Mouse (Mus musculus): ENCODE data around the gene Galnt13. TPM values are rescaled to one million over a fixed set of nuclear protein-coding genes. Genes with fewer than 3 reads are reported as not detected.

The Galnt13 gene
- polyA plus RNA-seq, 1 experiment from 2014 or later = 0.23 TPM

DNA sequence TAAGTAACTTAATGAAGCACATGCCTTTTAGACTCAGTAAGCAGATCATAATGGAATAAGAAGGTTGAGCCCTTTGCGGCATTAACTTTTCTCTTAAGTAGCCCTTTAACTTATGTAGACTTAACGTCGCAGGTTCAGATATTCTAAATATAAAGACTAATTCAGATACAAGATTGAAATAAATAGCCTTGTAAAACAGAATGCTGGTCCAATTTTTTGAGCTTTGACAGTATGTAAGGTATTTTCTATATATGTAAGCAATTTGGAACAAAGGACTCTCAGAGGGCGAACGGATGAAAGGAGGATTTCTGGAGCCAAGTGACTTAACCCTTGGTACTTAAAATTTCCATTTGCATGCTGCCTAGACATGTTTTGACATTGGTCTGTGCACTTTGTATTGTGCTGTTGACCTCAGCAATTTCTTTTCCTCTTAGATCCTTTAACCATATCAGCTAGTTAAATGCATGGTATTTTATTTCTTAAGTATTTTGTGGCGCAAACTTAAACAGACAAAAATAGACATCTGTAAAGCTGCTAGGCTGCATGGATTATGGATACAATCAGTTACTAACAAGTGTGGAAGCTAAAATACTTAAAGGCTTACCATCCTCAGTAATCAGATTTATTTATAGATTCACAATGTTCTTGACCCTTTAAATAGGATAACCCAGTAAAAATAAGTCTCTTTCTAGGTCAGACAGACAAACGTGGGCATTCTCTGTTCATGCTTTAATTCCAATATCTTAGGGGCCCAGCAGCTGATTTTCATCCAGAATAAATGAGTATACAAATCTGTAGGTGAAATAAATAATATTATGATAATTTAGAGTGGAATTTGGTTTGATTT is 629.6 kb downstream of the Galnt13 start:
- H3K4me3 ChIP-seq (ENCODE audit: low read length) = no peak overlapping the region
- WGBS = 78% methylated on average over 7 of the region's 7 CpGs

DNA sequence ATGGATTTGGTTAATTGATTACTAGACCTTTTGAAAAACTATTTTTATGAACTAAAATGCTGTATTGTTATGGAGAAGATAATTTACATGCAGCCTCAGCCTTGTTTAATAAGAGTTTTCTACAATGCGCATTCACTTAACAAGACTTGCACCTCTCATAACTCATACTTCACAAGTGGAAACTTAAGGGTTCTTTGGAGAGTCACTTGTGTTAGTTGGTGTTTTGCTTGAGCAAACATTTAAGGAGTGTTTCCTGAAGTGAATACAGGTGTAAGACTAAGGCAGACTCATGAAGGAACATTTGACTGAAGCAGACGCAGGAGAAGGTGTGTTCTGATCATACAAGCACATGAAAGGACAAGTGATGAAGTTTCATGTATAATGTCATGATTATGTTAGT is 649.5 kb downstream of the Galnt13 start:
- no peak overlapping the region for H3K9ac ChIP-seq (ENCODE audit: low read depth, low read length)
- no peaks in the 10 kb centered on the region for H3K36me3 ChIP-seq (ENCODE audit: control insufficient read depth, insufficient read depth, low read length)
- no peaks in the 10 kb centered on the region for H3K4me1 ChIP-seq (ENCODE audit: control insufficient read depth, insufficient read depth, low read length)
- no peak overlapping the region for H3K27ac ChIP-seq (ENCODE audit: low read length)
- 95% methylated on average over 2 of the region's 2 CpGs for WGBS
- ATAC-seq = no peak
- no peaks in the 10 kb centered on the region for H3K27me3 ChIP-seq (replicated peaks; ENCODE audit: control insufficient read depth, insufficient read depth, low read length)
- no peak overlapping the region for H3K4me3 ChIP-seq (ENCODE audit: low read length)
- no peak overlapping the region for H3K4me2 ChIP-seq (ENCODE audit: low read depth, low read length)
- no peaks in the 10 kb centered on the region for H3K9me3 ChIP-seq (ENCODE audit: control insufficient read depth, low read length)

More for the DNA sequence above, 629.6 kb downstream of the Galnt13 start:
- no peaks in the 10 kb centered on the region for H3K36me3 ChIP-seq (ENCODE audit: control insufficient read depth, insufficient read depth, low read length)
- no peak overlapping the region for H3K4me2 ChIP-seq (ENCODE audit: low read depth, low read length)
- no peak overlapping the region for H3K9ac ChIP-seq (ENCODE audit: low read depth, low read length)
- H3K9me3 ChIP-seq (ENCODE audit: control insufficient read depth, low read length) = no peaks in the 10 kb centered on the region
- no peaks in the 10 kb centered on the region for H3K4me1 ChIP-seq (ENCODE audit: control insufficient read depth, insufficient read depth, low read length)
- H3K27me3 ChIP-seq (replicated peaks; ENCODE audit: control insufficient read depth, insufficient read depth, low read length) = no peaks in the 10 kb centered on the region
- ATAC-seq = no peak
- H3K27ac ChIP-seq (ENCODE audit: low read length) = no peak overlapping the region

DNA sequence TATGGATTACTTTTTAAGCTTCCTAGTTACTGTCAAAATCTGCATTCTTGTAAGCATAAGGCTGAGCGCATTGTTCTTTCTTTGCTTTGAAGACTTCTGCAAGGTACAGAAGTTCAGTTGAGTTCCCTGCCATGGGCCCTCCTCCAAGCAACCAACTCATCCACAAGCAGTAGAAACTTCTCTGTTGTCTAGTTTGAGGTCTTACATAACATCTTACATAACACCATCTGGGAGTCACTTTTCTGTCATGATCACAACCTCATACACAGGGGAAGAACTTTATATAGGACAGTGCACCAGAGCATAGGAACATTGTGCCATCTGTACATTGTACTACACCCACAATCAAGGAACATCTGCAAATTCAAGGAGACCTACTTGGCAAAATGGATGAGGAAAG is 651.9 kb downstream of the Galnt13 start:
- H3K4me1 ChIP-seq (ENCODE audit: control insufficient read depth, insufficient read depth, low read length) = no peaks in the 10 kb centered on the region
- H3K36me3 ChIP-seq (ENCODE audit: control insufficient read depth, insufficient read depth, low read length) = no peaks in the 10 kb centered on the region
- no peak overlapping the region for H3K9ac ChIP-seq (ENCODE audit: low read depth, low read length)
- no peaks in the 10 kb centered on the region for H3K27me3 ChIP-seq (replicated peaks; ENCODE audit: control insufficient read depth, insufficient read depth, low read length)
- H3K4me2 ChIP-seq (ENCODE audit: low read depth, low read length) = no peak overlapping the region
- no peak for ATAC-seq
- no peaks in the 10 kb centered on the region for H3K9me3 ChIP-seq (ENCODE audit: control insufficient read depth, low read length)
- WGBS = 91% methylated on average over 1 of the region's 1 CpGs
- no peak overlapping the region for H3K4me3 ChIP-seq (ENCODE audit: low read length)
- H3K27ac ChIP-seq (ENCODE audit: low read length) = no peak overlapping the region

DNA sequence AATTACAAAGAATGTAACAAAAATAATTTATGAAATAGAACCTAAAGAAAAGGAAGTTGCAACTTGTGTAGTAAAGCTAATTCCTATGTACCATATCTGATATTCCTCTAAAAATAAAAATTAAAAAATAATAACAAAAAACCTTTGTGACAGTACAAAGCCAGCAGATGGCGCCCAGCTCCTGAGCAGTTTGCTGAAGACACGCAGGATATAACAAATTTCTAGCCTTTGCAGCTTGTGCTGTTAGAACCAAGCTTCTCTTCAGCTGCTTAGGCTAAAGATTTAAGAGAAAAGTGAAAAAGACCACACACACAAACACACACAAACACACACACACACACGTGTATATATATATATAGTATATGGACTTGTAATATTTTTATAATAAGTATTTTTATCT is 654.2 kb downstream of the Galnt13 start:
- no peaks in the 10 kb centered on the region for H3K4me1 ChIP-seq (ENCODE audit: control insufficient read depth, insufficient read depth, low read length)
- no peaks in the 10 kb centered on the region for H3K36me3 ChIP-seq (ENCODE audit: control insufficient read depth, insufficient read depth, low read length)
- H3K27me3 ChIP-seq (replicated peaks; ENCODE audit: control insufficient read depth, insufficient read depth, low read length) = no peaks in the 10 kb centered on the region
- ATAC-seq = no peak
- no peak overlapping the region for H3K9ac ChIP-seq (ENCODE audit: low read depth, low read length)
- no peak overlapping the region for H3K4me3 ChIP-seq (ENCODE audit: low read length)
- H3K4me2 ChIP-seq (ENCODE audit: low read depth, low read length) = no peak overlapping the region
- WGBS = 17% methylated on average over 3 of the region's 3 CpGs
- H3K9me3 ChIP-seq (ENCODE audit: control insufficient read depth, low read length) = no peaks in the 10 kb centered on the region
- no peak overlapping the region for H3K27ac ChIP-seq (ENCODE audit: low read length)

DNA sequence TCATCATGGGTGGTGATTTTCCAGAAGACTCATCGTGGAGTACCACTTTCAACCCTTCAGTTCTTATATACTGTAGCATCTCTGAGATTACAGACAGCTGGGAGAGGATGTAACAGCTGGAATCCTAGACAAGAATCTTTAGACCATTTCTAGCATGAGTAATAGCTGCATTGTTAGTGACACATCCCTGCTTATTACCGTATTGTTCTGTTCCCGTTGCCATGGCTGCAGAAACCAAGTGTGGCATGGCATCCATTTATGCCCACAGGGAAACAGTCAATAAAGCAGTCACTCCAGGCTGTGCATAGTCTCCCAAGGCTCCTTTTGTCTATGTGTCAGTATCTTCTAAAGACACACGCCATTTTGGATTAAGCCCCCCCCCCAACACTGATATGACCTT is 655.4 kb downstream of the Galnt13 start:
- H3K27me3 ChIP-seq (replicated peaks; ENCODE audit: control insufficient read depth, insufficient read depth, low read length) = no peaks in the 10 kb centered on the region
- no peaks in the 10 kb centered on the region for H3K4me1 ChIP-seq (ENCODE audit: control insufficient read depth, insufficient read depth, low read length)
- no peak for ATAC-seq
- no peaks in the 10 kb centered on the region for H3K36me3 ChIP-seq (ENCODE audit: control insufficient read depth, insufficient read depth, low read length)
- no peak overlapping the region for H3K27ac ChIP-seq (ENCODE audit: low read length)
- 68% methylated on average over 4 of the region's 4 CpGs for WGBS
- H3K9ac ChIP-seq (ENCODE audit: low read depth, low read length) = no peak overlapping the region
- H3K4me3 ChIP-seq (ENCODE audit: low read length) = no peak overlapping the region
- H3K9me3 ChIP-seq (ENCODE audit: control insufficient read depth, low read length) = no peaks in the 10 kb centered on the region
- no peak overlapping the region for H3K4me2 ChIP-seq (ENCODE audit: low read depth, low read length)

DNA sequence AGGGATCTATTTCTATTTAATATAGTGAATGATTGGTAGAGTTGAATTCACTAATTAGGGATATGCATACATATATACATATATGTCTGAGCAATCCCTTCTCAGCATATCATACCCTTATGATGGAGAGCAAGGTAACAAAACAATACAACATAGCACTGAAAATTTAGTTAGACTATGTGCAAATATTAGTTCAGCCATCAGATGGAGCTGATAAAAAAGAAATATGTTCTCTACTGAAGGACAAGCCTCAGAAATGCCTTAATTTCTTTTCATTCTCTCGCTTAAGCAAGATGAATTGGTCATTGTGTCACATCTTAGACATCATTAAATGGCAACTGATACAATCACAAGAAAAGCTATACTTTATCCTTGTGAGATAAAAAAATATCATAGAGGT is 663.0 kb downstream of the Galnt13 start:
- H3K36me3 ChIP-seq (ENCODE audit: control insufficient read depth, insufficient read depth, low read length) = no peaks in the 10 kb centered on the region
- no peak for ATAC-seq

DNA sequence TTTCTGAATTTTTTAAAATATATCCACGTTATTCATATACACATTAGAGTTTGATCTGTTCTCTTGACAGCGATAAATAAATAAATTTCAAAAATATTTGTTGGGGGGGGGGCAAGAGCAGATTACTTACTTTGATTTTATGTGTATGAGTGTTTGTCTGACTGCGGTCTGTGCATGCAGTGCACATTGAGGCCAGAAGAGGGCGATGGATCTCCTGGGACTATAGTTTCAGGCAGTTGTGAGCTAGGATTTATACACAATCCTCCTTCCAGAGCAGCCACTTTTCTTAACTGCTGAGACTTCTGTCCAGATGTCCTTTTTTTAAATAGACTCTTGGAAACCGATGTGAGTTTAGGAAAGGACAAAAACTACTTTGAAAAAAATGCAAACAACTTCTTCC is 665.2 kb downstream of the Galnt13 start:
- WGBS = 68% methylated on average over 5 of the region's 5 CpGs
- H3K4me2 ChIP-seq (ENCODE audit: low read depth, low read length) = no peak overlapping the region
- no peak overlapping the region for H3K4me3 ChIP-seq (ENCODE audit: low read length)
- no peaks in the 10 kb centered on the region for H3K9me3 ChIP-seq (ENCODE audit: control insufficient read depth, low read length)
- no peaks in the 10 kb centered on the region for H3K27me3 ChIP-seq (replicated peaks; ENCODE audit: control insufficient read depth, insufficient read depth, low read length)
- H3K36me3 ChIP-seq (ENCODE audit: control insufficient read depth, insufficient read depth, low read length) = no peaks in the 10 kb centered on the region
- no peak for ATAC-seq
- H3K9ac ChIP-seq (ENCODE audit: low read depth, low read length) = no peak overlapping the region
- H3K4me1 ChIP-seq (ENCODE audit: control insufficient read depth, insufficient read depth, low read length) = no peaks in the 10 kb centered on the region
- H3K27ac ChIP-seq (ENCODE audit: low read length) = no peak overlapping the region

More for the DNA sequence above, 663.0 kb downstream of the Galnt13 start:
- Histone ChIP-seq H3K4me3 (ENCODE audit: low read length) (no peak overlapping the region), H3K4me1 (ENCODE audit: control insufficient read depth, insufficient read depth, low read length) (no peaks in the 10 kb centered on the region), H3K27me3 (replicated peaks; ENCODE audit: control insufficient read depth, insufficient read depth, low read length) (no peaks in the 10 kb centered on the region), H3K4me2 (ENCODE audit: low read depth, low read length) (no peak overlapping the region), H3K9ac (ENCODE audit: low read depth, low read length) (no peak overlapping the region), H3K9me3 (ENCODE audit: control insufficient read depth, low read length) (no peaks in the 10 kb centered on the region), H3K27ac (ENCODE audit: low read length) (no peak overlapping the region)
- WGBS = 69% methylated on average over 1 of the region's 1 CpGs

DNA sequence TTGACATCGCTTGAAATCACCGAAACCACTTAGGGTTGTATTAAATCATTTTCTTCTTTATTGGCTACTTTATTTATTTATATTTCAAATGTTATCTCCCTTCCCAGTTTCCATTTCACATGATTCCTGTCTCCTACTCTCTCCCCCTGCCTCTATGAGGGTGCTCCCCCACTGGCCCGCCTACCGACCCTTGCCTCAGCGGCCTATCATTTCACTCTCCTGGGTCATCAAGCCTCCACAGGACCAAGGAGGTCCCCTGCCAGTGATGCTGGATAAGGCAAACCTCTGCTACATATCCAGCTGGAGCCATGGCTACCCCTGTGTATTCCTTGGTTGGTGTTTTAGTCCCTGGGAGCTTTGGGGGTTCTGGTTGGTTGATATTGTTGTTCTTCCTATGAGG is 667.4 kb downstream of the Galnt13 start:
- 94% methylated on average over 5 of the region's 5 CpGs for WGBS

DNA sequence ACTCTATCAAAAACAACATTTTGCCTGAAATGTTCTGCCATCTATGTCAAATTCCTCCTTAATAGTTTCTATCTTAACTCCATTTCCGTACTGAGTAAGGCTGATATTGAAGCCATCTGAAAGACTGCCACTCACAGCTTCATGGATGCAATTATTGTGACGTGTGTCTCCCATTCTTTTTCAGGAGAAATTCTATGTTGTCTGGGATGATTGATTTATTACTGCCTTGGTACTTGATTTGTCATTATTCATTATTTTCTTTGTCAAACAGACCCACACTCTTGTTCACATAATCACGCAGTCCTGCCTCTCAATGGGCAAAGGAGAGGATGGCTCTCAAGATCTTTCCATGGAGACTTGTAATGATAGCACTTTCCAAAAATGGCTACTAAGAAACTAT is 671.7 kb downstream of the Galnt13 start:
- no peak for ATAC-seq
- Histone ChIP-seq H3K36me3 (ENCODE audit: control insufficient read depth, insufficient read depth, low read length) (no peaks in the 10 kb centered on the region), H3K4me1 (ENCODE audit: control insufficient read depth, insufficient read depth, low read length) (no peaks in the 10 kb centered on the region), H3K27me3 (replicated peaks; ENCODE audit: control insufficient read depth, insufficient read depth, low read length) (no peaks in the 10 kb centered on the region), H3K4me3 (ENCODE audit: low read length) (no peak overlapping the region), H3K27ac (ENCODE audit: low read length) (no peak overlapping the region), H3K9ac (ENCODE audit: low read depth, low read length) (no peak overlapping the region), H3K9me3 (ENCODE audit: control insufficient read depth, low read length) (no peaks in the 10 kb centered on the region), H3K4me2 (ENCODE audit: low read depth, low read length) (no peak overlapping the region)
- WGBS = 80% methylated on average over 3 of the region's 3 CpGs

More for the DNA sequence above, 667.4 kb downstream of the Galnt13 start:
- no peak overlapping the region for H3K4me3 ChIP-seq (ENCODE audit: low read length)
- H3K27me3 ChIP-seq (replicated peaks; ENCODE audit: control insufficient read depth, insufficient read depth, low read length) = no peaks in the 10 kb centered on the region
- H3K27ac ChIP-seq (ENCODE audit: low read length) = no peak overlapping the region
- ATAC-seq = no peak
- H3K4me1 ChIP-seq (ENCODE audit: control insufficient read depth, insufficient read depth, low read length) = no peaks in the 10 kb centered on the region
- H3K36me3 ChIP-seq (ENCODE audit: control insufficient read depth, insufficient read depth, low read length) = no peaks in the 10 kb centered on the region
- no peaks in the 10 kb centered on the region for H3K9me3 ChIP-seq (ENCODE audit: control insufficient read depth, low read length)
- no peak overlapping the region for H3K9ac ChIP-seq (ENCODE audit: low read depth, low read length)
- no peak overlapping the region for H3K4me2 ChIP-seq (ENCODE audit: low read depth, low read length)

DNA sequence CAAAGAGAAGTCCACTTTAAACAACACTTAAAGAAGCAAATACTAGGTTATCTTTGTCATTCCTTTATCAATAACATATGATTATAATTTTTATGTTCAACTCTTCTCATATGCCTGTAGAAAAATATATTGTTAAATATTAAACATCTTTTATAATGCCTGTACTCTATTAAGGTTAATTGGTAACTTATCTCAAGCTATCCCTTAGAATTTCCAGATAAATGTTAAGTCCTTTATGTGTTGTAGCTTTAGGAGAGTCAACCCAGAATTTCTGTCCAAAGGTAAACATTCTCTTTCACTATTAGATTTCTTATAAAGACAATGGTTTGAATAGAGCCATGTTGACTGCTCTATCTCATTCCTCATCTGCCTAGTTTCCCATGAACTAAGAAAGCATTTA is 717.0 kb downstream of the Galnt13 start:
- H3K9ac ChIP-seq (ENCODE audit: low read depth, low read length) = no peak overlapping the region
- no peaks in the 10 kb centered on the region for H3K27me3 ChIP-seq (replicated peaks; ENCODE audit: control insufficient read depth, insufficient read depth, low read length)
- 0 out of 2 replicates have a peak, but pooled peaks cover 3% of the 10 kb centered on the region for H3K9me3 ChIP-seq (ENCODE audit: control insufficient read depth, low read length)
- no peaks in the 10 kb centered on the region for H3K36me3 ChIP-seq (ENCODE audit: control insufficient read depth, insufficient read depth, low read length)
- H3K4me1 ChIP-seq (ENCODE audit: control insufficient read depth, insufficient read depth, low read length) = no peaks in the 10 kb centered on the region
- no peak overlapping the region for H3K4me3 ChIP-seq (ENCODE audit: low read length)
- peak; percentile 67 for ATAC-seq
- no peak overlapping the region for H3K27ac ChIP-seq (ENCODE audit: low read length)
- no peak overlapping the region for H3K4me2 ChIP-seq (ENCODE audit: low read depth, low read length)

Measured in intestine, embryonic 16.5 days (tissue).